Mouse (Mus musculus) embryo, embryonic 11 days (tissue): ENCODE measurements around the gene Trex1.

Source experiments
- DNase-seq: peaks from one replicate; pipeline ENCODE4 v3.0.0-alpha.2; 2015

The Trex1 gene

DNA sequence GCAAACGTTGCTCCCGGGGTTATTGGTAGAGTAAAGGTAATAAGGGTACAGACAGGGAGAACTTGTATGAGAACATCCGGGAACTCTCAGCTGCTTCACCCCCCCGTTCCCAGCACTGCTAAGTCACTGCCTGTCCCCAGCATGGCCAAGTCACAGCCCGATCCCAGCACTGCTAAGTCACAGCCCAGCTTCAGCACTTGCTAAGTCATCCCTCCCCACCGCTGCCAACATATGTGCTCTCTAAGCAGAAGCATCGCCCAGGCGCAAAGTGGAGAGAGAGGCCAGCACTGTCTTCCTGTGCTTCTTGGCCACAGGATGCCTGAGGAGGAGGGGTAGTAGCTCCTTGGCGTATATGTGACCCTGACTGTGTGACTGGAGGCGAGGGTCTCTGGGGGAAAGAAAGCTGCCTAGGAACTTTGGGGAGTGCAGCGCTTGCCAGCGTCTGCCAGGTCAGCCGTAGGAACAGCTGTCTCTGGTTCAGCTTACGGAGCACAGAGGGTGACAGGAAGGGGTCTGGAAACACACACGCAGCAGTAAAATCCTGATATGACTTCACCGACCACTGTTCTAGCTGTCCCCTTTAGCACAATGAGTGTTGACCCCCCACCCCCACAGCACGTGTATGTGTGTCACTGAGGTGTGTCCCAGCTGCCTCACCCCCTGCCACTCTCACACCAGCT lies 49.8 kb downstream of the Trex1 start:
- DNase-seq, result peak; percentile 32

DNA sequence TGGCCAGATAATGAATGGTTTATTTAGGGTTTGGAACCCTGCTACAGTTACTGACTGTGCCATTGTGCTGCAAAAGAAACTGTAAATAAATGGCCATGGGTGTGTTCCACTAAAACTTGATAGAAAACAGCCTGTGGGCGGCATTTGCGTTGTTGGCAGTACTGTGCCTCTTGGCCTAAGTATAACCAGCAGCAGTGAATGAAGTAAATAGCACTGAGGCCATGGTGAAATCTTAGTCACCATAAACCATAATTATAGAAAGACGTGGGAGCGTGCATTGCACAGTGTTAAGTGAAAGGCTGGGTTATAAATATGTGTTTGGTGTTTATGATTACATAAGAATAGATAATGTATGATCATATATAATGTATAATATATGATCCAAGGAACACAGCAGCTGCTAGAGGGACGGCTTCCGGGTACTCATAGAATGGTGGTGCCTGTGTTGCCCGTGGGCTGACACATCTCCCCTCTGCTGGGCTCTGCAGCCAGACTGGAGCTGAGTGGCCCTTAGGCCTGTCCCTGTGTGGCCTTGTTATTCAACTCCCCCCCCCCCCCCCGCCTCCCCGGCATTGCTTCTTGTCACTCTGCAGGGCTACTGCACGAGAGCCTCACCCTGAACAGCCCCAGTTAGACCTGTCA lies 50.4 kb downstream of the Trex1 start:
- DNase-seq, result no peak

DNA sequence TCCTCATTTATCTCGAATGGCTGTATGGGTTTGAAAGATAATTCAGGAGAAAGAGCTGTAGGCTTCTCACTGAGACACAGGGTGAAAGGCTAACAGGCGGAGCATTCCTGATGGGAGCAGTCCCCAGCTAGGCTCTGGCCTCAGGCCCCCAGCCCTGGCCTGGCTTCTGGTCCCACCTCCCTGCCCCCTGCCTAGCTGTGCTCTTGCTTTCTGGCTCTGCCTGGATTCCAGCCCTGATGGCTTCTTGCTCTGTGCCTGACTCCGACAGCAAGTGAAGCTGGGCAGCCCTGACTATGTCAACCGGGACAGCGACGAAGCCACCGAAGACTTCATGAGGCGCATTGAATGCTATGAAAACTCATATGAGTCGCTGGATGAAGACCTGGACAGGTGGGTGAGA lies 51.5 kb downstream of the Trex1 start:
- DNase-seq, result no peak
